Mouse (Mus musculus) fat pad, adult 2 months (tissue): ENCODE data around the gene AI413582.
A peak's percentile ranks its signal among the peaks of the same experiment; 100 is the strongest.

Source experiments
- DNase-seq: peaks from one replicate; pipeline ENCODE4 v3.0.0-alpha.2; 2011; ENCODE audit warnings: low read depth, low spot score; ENCODE audit errors: extremely low read depth

The AI413582 gene

DNA sequence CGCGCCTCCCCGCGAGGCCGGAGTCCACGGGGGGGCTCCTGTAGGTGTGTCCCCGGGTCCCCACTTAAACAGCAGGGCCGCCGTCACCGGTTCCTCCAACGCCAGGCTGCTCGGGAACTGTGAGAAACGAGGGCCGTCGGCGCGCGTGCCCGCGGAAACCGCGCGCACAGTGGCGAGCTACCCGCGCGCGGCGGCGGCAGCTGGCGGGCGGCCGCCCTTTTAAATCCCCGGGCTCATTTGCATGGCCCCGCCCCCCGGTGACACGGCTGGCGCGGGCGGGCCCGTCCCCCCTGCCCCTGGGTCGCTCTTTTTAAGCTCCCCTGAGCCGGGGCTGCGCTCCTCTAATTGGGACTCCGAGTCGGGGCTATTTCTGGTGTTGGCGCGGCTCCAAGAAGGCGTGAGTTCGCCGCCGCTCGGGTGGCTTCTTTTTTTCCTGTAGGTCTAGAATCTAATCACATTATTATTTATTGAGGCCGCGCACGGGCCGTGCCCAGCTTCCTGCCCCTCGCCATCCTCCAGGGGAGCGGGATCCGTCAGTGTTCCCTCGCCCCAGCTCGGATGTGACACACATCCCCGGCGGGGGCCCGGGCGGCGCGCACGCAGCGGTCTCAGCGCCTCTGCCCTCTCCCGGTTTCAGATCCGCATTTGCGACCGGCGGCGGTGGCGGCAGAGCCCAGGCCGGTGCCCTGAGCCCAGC, 9.1 kb downstream of the AI413582 start, which contains the start of gene Hmga1:
Hmga1 (plus strand) TSS at position 183 of the 697 bp plus-strand sequence.
- DNase-seq = no peak

DNA sequence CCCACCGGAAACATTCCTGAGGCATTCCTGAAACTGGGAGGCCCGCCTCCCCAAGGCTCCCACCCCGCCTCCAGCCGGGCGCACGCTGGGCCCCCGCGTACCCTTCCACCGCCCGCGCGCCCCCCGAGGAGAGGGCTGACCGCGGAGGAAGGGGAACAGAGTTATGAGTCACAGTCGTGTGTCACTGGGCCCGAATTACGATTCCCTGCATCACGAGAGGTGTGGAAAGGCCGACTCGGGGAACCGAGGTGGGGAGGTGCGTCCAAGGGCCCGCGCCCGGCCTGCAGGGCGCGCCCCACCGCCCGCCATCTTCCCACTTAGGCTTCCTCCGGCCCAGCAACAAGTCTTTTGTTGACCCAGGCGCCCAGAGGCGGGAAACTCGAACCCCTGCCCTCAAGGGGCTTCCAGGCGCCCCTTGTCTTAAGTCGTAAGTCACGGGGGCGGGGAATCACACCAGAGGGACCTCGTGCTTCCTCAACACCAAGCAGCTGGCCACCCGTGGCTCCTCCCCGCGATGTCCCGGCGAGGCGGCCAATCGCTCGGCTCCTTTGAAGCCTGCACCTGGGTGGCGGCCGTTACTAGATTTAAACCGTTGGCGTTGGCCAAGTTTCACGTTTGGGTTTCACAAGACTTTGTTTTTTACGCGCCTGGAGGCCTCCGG, 9.9 kb downstream of the AI413582 start:
- peak; percentile 72 for DNase-seq

DNA sequence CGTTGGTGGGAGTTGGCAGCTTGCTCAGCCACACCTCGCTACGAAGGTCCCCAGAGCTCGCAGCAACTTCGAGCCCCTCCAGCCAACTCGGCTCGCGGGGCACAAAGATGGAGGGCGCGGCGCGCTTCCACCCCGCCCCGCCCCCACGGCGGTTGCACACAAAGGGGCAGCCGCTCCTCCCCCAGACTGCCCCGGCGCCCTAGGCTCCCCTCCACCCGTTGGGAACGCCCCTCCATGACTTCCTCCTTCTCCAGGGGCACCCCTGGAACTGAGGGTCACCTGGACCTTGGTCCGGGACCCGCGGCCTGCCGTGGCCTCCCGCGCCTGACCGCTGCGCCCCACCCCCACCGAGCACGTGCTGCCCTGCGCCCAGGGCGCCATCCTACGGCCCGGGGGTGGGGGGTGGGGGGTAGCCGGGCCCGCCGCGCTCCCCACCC, 10.5 kb downstream of the AI413582 start:
- no peak for DNase-seq

DNA sequence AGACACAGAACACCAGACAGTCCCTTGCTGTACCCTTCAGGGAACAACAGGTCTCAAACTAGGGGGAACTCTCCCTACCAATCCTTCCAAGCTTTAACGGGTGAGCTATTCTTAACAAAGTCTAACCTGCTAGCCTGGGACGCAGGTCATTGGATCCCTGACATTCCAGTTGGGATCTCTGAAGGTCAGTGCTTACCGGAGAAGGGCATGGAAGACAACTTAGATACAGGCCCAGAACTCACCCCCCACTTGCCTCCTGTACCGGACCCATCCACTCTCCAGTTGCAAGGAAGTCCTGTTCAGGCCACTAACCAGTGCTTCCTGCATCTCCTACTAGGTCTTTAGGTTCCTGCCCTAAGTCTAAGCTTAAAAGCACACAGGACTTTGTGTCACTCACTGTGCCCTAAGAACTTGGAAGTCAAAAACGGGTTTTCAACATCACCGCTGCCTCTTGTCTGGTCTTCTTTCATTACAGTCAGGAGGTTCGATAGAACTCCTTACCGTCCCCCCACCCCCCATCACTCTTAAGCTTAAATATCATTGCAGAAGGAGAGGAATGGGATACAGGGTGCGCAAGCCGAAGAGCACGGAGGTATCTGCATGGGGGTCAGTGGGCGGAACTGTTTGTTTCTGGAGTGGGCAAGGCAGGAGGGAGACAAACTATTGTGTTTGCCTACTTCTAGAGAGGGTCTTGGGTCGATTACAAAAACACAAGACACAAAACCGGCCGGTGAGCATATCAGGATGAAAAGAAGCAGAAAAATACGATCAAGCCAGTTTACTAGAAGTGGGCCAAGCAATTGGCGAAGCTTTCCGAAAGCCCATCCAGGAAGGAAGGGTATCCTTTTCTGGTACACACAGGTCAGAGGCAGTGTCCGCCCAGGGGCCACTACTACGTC, 11.2 kb downstream of the AI413582 start:
- DNase-seq = no peak

DNA sequence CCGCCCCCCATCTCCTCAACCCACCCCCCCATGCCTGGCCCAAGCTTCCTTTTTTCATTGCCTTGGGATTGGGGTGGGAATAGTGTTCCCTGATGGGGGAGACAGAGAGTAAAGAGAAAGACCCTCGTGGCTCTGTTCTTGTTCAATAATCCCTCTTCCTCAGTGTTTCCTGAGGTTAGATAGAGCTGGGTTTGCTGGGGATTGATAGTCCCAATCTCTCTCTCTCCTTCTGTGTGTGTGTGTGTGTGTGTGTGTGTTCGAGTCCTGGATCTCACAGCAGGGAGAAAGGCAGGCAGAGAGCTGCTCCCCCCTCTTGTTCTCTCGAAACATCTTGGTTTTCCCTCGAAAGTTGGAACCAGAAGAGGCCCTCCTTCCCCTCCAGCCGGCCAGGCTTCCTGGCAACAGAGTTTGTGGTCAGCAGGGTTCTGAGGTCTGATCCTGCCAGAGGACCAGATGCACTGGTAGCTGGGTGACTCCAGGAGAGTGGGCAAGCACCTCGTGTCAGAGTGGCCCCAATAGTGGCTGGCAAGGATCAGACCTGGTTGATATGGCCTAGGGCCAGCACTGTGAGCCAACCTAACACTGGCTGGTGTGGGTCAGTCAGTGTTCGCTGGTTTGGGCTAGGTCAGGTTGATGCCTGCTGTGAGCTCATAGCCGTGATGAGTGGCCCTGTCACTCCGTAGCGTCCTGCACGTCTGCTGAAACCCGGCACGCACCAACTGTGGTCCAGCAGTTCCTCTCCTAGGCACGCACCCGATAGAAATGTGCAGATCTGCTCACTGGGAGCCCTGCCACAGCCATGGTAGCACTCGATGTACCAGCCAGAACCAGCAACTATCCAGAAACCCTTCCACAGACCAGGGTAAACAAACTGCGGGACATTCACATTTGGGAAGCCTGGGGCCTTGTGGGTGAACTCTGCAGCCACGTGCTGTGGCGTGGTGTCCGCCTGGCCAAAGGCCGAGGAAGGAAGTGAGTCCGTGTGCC, 13.0 kb downstream of the AI413582 start:
- no peak for DNase-seq

DNA sequence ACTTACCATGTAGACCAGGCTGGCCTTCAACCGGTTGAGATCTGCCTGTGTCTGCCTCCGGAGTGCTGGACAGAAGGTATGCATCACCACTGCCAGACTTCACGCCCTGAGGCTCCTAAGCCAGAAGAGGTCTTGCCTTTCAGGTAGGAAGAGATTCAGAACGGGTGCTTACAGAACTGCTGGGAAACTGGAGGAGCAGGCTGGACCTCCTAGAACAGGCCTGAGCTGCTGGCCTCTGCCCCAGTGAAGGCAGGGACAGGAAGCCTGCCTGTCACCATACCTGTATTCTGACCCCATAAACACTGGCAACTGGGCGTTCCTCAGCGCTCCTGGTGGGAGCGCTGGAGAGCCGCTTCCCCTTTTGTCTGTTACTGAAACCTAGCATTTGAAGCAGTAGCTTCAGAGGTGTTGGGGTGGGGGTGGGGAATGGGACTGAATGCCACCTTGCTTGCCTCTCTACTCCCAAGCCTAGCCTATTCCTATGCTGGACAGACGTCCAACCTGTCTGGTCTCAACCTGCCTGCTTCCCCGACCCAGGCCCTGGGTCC, 14.1 kb downstream of the AI413582 start:
- DNase-seq = peak; percentile 61

DNA sequence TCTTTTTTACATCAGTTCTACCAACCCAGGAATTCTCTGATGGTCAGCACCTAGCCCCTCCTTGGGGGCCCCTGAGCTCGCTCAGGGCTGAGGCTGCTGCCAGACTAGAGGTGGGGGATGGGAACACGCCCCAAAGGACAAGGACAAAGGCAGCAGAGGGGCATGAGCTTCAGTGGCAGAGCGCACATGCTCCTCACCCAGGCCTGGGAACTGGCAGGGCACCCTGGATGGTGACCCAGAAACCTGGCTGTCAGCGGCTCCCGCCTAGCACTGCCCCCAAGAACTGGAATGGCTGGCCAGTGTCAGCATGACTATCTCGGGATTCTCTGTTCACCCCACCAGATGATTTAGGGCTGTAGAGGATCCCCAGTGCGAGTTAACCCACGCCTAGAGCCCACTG, 16.3 kb downstream of the AI413582 start:
- DNase-seq = no peak

DNA sequence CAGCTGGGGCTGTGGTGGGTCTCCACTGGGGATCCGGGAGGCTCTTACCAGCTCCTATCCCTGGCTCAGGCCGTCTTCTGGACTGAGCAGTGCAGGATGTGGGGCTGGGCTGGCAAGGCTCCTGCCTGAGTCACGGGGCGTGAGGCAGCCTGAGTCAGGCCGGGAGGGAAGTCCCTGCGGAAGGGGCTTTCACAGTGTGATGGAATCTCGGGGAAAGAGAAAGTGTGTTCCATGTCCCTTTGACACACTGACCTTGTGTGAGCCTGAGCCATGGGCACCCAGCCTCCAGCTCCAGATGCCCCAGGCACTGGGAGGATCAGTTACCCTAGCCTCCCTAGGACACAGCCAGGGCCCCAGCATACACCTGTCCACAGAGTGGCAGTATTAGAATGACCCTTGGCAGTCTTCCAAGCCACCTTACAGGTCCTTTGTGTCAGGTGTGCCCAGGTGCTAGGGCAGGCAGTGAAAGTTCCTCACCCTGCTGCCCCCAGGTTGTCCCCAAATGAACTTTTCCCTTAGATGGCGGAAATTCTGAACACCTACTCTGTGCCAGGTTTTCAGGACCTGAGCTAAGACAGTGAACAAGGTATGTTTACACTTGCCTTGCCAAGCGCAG, 18.2 kb downstream of the AI413582 start:
- no peak for DNase-seq

DNA sequence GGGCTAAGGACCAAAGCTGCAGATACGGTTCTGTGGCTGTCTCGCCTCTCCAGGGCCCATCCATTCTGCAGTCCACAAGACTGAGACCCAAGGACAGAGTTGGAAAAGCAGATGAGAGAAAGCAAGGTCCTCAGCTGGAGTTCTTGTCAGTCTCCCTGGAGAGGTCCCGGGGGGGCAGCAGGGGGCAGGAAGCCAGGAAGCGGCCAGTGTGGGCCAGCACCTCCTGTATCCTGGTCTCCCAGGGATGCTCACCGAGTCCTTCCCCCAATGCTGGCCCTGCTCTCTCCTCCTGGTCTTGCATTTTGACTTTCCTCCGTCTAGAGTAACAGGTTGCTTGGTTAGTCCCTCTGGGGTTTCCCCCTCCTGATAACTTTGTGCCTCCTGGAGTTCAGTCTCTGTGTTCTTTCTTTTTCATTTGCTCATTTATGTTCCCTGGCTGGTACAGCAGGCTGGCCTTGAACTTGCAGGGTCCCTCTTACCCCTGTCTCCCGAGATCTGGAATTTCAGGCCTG, 18.9 kb downstream of the AI413582 start:
- DNase-seq = no peak

DNA sequence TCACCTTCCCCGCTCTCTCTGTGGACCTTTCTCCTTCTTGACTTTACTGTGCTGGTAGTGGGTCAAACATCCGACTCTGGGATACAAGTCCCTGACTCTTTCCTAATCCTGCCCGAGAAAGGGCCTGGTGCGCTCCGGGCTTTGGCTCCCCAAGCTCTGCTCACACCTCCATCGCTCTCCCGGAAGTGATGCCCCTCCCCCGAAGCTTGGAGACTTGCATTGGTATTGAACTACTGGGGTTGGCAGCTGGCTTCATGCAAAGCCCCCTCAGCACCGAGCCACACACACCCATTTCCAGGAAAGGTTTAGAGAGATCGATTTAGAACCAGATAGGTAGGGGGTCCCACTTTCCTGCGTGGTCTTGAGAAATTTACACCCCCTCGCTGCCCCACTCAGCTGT, 19.6 kb downstream of the AI413582 start:
- DNase-seq = no peak

DNA sequence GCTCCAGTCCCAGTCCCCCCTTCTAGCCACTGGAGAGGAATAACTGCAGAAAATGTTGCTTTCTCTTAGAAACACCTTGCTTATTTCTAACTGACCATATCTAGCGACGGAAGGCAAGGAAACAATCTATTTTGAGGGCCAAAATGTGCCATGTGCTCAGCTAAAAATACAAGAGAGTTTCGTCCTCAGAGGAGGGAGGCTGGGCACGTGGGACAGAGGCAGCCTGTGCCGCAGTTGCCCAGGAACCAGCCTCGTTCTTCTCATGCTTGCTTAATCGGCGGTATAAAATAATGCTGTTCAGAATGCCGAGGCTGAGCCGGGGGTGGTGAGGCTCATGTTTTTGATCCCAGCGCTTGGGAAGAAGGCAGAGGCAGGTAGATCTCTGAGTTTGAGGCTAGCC, 21.0 kb downstream of the AI413582 start:
- DNase-seq = no peak

DNA sequence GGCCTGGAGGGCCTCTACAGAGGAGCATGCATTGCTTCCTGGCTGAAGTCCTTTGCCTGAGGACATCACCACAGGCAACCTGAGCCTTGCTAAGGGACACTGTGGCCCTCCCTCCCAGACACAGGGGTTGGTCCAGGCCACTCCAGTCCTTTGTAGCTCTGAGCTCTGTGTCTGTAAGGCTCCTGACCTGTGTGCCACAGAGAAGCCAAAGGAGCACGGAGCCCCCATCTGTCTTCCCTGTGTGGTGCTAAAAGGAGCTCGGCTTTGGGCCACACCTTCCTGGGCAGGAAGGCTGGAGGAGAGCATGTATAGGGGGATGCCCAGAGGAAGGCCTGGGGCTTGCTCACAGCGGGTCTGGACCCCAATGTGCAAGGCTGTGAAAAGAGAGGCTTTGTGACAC, 23.6 kb downstream of the AI413582 start:
- no peak for DNase-seq

DNA sequence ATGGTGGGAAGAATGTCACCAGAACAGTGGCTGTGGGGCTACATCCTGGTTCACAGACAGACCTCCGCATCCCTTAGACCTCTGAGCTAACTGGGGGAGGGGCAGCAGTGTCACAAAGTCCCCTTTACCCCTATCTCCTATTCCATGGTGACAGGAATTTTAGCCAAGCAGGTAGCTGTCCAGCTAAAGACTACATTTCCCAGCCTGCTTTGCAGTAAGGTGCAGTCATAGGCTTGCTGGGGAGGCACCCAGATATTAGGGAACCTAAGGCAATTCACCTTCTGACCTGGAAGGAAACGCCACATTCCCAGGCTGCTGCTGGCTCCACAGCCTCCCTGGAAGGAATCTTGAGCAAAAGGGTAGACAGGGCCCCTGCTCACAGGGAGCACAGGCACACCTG, 24.3 kb downstream of the AI413582 start:
- no peak for DNase-seq

DNA sequence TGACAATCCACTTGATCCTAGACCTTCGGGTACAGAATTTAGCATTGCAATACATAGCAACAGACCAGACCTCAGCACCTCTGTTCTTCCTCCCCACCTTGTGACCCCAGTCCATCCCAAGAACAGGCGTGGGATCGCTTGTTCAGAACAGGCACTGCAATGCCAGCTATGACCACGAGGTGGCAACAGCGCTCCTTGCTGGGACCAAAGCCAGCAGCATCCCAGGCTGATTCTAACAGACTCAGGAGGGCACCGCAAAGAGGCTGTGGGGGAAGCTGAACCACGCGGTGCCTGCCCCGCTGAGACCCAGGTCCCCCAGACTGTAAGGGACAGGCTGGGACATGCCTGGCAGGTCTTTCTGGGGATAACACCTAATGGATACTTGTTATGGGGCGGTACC, 30.8 kb downstream of the AI413582 start:
- no peak for DNase-seq

DNA sequence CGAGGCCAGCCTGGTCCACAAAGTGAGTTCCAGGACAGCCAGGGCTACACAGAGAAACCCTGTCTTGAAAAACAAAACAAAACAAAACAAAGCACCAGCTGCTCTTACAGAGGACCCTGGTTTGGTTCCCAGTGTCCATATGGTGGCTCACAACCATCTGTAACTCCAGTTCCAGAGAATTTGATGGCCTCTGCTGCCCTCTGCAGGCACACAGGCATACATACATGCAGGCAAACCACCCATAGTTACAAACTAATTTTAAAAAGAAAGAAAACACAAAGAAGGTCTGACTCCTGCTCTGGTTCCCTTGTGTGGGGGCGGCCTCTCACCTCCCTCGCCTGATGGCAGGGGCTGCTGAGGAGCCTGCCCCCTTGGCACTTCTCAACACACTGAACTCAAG, 32.2 kb downstream of the AI413582 start:
- no peak for DNase-seq

DNA sequence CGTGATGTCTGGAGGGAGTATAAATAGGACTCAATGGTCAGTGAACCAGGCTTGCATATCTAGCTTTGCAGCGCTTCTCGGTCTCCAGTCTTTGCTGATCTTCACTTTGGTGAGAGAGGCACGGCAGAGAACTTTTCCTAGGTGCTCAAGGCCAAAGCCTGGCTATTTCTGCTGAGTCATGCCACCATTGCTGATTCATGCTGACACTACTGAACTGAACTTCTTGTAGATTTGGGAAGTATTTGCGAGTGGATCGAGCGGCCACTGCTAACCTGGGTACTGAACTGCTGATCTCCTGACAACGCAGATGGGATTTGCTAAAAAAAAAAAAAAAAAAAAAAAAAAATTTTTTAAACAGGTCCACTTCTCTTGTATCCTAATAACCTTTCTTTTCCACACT, 33.5 kb downstream of the AI413582 start:
- DNase-seq = no peak

DNA sequence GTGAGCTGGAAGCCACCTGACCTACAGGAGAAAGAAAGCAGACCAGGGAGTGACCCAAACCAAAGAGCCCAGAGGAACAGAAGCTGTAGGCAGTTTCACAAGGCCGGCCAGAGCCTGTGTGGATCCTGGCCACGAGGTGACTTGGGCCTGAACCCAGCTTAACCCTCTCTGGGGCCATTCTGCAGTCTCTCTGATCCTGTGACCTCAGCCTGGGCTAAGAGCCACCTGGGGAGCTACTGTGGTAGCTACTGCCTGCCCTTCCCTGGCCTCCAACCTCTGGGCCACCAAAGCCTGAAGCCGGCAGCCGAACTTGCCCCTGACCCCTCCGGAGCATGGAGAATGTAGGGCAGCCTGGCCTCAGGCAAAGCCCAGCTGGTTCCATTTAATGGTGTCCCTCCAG, 36.8 kb downstream of the AI413582 start:
- no peak for DNase-seq

DNA sequence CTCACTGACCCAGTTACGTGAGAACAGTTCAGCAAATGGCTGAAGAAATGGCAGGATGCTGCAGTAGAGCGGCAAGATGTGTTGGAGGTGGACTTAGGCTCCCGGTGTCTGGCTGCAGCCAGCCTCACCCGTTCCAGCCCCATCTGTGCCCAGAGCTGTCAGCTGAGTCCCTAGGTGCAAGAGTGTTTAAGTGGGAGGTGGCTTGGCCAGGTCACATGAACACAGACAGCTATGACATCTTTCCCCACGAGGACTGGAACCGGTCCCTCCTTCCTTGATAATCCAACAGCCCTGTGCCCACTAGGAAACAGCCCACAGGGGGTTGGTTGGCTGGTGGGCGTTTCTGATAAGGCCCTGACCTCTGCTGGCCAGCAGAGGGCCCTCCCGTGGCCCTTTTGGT, 37.5 kb downstream of the AI413582 start:
- no peak for DNase-seq

DNA sequence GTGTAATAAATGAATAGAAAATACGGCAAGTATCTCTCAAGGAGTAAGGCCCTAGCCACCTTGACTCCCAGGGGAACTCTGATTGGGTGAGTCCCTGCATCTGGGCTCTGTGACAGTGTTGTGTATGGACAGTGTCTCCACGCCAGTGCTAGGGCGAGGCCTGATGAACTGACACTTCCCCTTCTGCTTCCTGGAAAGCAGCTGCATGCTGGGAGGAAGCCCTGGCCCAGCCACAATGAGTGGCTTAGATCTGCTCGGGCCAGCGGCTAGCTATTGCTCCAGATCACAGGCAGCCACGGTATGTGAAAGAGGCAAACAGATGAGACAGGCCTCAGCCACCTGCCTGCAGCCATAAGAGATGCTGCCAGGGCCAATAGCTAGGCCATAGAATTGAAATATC, 38.4 kb downstream of the AI413582 start:
- DNase-seq = no peak

DNA sequence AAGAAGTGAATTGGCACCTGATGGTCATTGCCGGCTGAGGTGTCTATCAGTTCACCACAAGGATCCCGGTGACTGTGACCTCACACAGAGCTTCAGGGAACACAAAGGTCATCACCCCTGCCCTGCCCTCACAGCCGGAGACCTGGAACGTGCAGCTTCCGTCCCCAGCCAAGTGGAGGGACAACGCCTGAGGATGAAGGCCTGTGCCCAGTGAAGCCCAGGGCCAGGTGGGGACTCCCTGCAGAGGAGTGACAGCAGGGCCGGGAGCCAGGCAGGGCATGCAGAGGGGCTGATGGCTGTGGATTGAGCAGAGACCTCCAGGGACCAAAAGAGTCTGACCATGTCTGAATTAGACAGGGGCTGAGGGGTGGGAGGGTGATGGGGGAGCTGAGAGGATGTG, 42.4 kb downstream of the AI413582 start:
- no peak for DNase-seq
